Mouse (Mus musculus) heart, embryonic 14.5 days (tissue): Measurements from ENCODE around the gene Ptges. TPM values are rescaled to one million over a fixed set of nuclear protein-coding genes. Genes with fewer than 3 reads are reported as not detected.

Experiments used
- ATAC-seq: fragments of 200-750 bp; cut with Nextera tagmentation; 2 replicates; pipeline ENCODE4 v1.8.0; 2017; ENCODE audit warnings: low read depth, moderate TSS enrichment; ENCODE audit not compliant: insufficient number of reproducible peaks, insufficient read depth, low FRiP score
- H3K27ac ChIP-seq, 2 experiments: fragments of 200-500 bp in 1 of 2; fragments of 300-500 bp in 1 of 2; sonication (generic) in 1 of 2; replicated peaks in 1 of 2; 2 replicates each; pipeline ENCODE4 v1.5.1; 2012 to 2014; ENCODE audit warnings: low read depth in 2 of 2, low read length in 2 of 2, control low read depth in 1 of 2, mild to moderate bottlenecking in 1 of 2, mixed read lengths in 1 of 2; ENCODE audit not compliant: control insufficient read depth in 1 of 2, insufficient read depth in 1 of 2
- H3K27me3 ChIP-seq: fragments of 300-500 bp; sonication (generic); 2 replicates; pipeline ENCODE4 v1.6.1; 2014; ENCODE audit warnings: mild to moderate bottlenecking, low read length, control low read depth; ENCODE audit not compliant: control insufficient read depth, insufficient read depth
- H3K36me3 ChIP-seq: fragments of 300-500 bp; sonication (generic); 2 replicates; pipeline ENCODE4 v1.6.1; 2014; ENCODE audit warnings: mild to moderate bottlenecking, control low read depth, low read length, mixed read lengths; ENCODE audit not compliant: control insufficient read depth, insufficient read depth
- H3K4me1 ChIP-seq, 2 experiments: fragments of 200-500 bp in 1 of 2; fragments of 300-500 bp in 1 of 2; sonication (generic) in 1 of 2; 2 replicates each; pipeline ENCODE4 v1.6.1; 2012 to 2014; ENCODE audit warnings: low read length in 2 of 2, control low read depth in 1 of 2, mixed read lengths in 1 of 2; ENCODE audit not compliant: control insufficient read depth in 2 of 2, insufficient read depth in 2 of 2
- H3K4me2 ChIP-seq: fragments of 300-500 bp; sonication (generic); 2 replicates; pipeline ENCODE4 v1.6.1; 2014; ENCODE audit warnings: mild to moderate bottlenecking, low read length
- H3K4me3 ChIP-seq, 2 experiments: fragments of 200-500 bp in 1 of 2; fragments of 300-500 bp in 1 of 2; sonication (generic) in 1 of 2; 2 replicates each; pipeline ENCODE4 v1.5.1; 2012 to 2014; ENCODE audit warnings: low read length in 2 of 2, mild to moderate bottlenecking in 2 of 2, control low read depth in 1 of 2, low read depth in 1 of 2, moderate library complexity in 1 of 2; ENCODE audit not compliant: control insufficient read depth in 1 of 2, insufficient read depth in 1 of 2
- H3K9ac ChIP-seq: fragments of 300-500 bp; sonication (generic); 2 replicates; pipeline ENCODE4 v1.6.1; 2014; ENCODE audit warnings: mild to moderate bottlenecking, low read length
- H3K9me3 ChIP-seq: fragments of 300-500 bp; sonication (generic); 2 replicates; pipeline ENCODE4 v1.6.1; 2016; ENCODE audit warnings: low read length, control low read depth; ENCODE audit not compliant: control insufficient read depth
- WGBS: fragments of 180-500 bp; shearing (Covaris S2); extraction: QIAGEN DNeasy Blood & Tissue Kit; methylation state at CpG from one replicate; pipeline ENCODE4 v1.1.7; 2014; 5-methylcytosine and 5-hydroxymethylcytosine counted together
- polyA plus RNA-seq: library from polyadenylated mRNA; unstranded; fragments of >200 nt; fragmentation: Nextera tagmentation; extraction: Ambion mirVana; gene quantifications from 2 replicates; pipeline ENCODE4 v1.2.1, GENCODE M21; 2014

Ptges gene
- polyA plus RNA-seq, 1 experiment from 2014 or later, result 3.9 TPM

DNA sequence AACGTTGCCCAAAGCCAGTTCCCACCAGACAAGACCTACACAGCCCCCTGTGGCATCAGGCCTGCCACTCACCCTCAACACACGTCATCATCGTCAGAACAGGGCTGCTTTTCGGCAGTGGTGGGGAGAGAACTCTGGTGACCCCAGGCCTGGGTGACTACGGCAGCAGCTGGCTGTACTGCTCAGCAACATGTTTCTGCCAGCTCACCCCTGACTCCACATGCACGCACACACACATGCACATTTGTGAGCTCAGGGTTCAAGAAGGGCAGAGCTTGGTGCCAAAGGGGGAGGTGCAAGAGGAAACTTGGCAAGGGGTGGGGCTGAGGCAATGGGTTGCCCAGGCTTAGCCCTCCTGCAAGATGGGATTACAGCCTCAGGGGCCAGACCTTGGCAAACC lies 32.4 kb downstream of the Ptges start:
- H3K4me3 ChIP-seq, result no peak overlapping the region
- H3K4me1 ChIP-seq, result peaks cover 3 to 14% of the 10 kb centered on the region in 2 experiments; a peak in 3 of 4 replicates
- H3K9me3 ChIP-seq, result no peaks in the 10 kb centered on the region
- no peak overlapping the region for H3K27ac ChIP-seq
- no peak for ATAC-seq
- H3K36me3 ChIP-seq, result no peaks in the 10 kb centered on the region
- 30% methylated on average over 6 of the region's 6 CpGs for WGBS
- H3K4me2 ChIP-seq, result no peak overlapping the region
- H3K9ac ChIP-seq, result no peak overlapping the region
- H3K27me3 ChIP-seq, result peaks cover 5% of the 10 kb centered on the region

DNA sequence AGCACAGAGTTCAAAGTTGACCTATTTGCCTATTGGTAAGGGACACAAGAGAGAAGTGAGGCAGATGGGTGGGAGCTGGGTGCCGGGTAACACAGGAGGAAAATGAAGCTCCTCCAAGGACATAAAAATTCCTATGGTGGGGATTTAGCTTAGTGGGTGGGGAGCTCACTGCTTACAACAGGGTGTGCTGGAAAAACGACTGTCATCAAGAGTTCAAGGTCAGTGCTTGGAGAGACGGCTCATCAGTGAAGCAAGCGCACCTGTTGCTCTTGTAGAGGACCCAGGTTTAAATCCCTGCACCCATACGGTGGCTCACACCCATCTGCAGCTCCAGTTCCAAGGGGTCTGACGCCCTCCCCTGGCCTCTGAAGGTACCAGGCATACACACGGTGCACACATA lies 35.7 kb downstream of the Ptges start:
- Histone ChIP-seq H3K27ac (no peak overlapping the region), H3K27me3 (no peaks in the 10 kb centered on the region), H3K36me3 (no peaks in the 10 kb centered on the region), H3K4me3 (no peak overlapping the region), H3K9me3 (no peaks in the 10 kb centered on the region), H3K9ac (no peak overlapping the region), H3K4me1 (peaks cover 0 to 12% of the 10 kb centered on the region in 2 experiments; a peak in 1 of 4 replicates), H3K4me2 (no peak overlapping the region)
- no peak for ATAC-seq
- WGBS, result 82% methylated on average over 7 of the region's 7 CpGs

DNA sequence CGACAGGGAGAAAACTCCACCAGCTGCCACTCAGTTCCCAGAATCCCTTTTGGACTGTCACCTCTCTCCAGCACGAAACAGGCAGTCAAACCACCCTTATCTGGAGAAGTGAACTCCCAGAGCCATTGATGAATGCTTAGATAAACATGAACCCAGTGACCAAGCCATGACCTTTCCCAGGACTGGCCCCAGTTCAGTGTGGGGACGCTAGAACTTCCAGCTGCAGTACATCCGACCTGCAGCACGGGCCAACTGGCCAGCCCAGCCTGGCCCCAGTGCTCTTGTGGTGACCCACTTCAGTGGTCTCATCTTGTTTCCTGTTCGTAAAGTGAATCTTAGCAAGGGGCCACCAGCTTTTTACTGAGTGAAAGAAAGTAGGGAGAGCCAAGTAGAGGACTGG lies 36.3 kb downstream of the Ptges start:
- no peak overlapping the region for H3K27ac ChIP-seq
- H3K4me3 ChIP-seq, result no peak overlapping the region
- H3K4me2 ChIP-seq, result no peak overlapping the region
- H3K9ac ChIP-seq, result no peak overlapping the region
- ATAC-seq, result no peak
- WGBS, result 33% methylated on average over 6 of the region's 6 CpGs
- H3K36me3 ChIP-seq, result no peaks in the 10 kb centered on the region
- H3K9me3 ChIP-seq, result no peaks in the 10 kb centered on the region
- peaks cover 0 to 12% of the 10 kb centered on the region in 2 experiments; a peak in 1 of 4 replicates for H3K4me1 ChIP-seq
- H3K27me3 ChIP-seq, result no peaks in the 10 kb centered on the region

GRCm38 (mm10) chr2:30891002-30891401 lies 38.7 kb downstream of the Ptges start:
- H3K9me3 ChIP-seq, result no peaks in the 10 kb centered on the region
- no peak overlapping the region for H3K27ac ChIP-seq
- H3K27me3 ChIP-seq, result no peaks in the 10 kb centered on the region
- under 1% methylated on average over 3 of the region's 3 CpGs for WGBS
- no peaks in the 10 kb centered on the region for H3K36me3 ChIP-seq
- ATAC-seq, result no peak
- H3K9ac ChIP-seq, result no peak overlapping the region
- 0 out of 4 replicates have a peak, but pooled peaks cover 0 to 3% of the 10 kb centered on the region in 2 experiments for H3K4me1 ChIP-seq
- H3K4me3 ChIP-seq, result no peak overlapping the region
- no peak overlapping the region for H3K4me2 ChIP-seq

GRCm38 (mm10) chr2:30885453-30886163 lies 44.1 kb downstream of the Ptges start:
- Histone ChIP-seq H3K27me3 (no peaks in the 10 kb centered on the region), H3K9me3 (peaks cover 4% of the 10 kb centered on the region; the same call in 1 of the 2 replicates), H3K36me3 (peaks cover 21% of the 10 kb centered on the region), H3K27ac (no peak overlapping the region), H3K4me3 (no peak overlapping the region), H3K4me2 (no peak overlapping the region), H3K9ac (no peak overlapping the region), H3K4me1 (peaks cover 0 to under 1% of the 10 kb centered on the region in 2 experiments; a peak in 1 of 4 replicates)
- WGBS, result 55% methylated on average over 9 of the region's 9 CpGs
- ATAC-seq, result no peak

- WGBS, result 93% methylated on average over 4 of the region's 4 CpGs
- Histone ChIP-seq H3K36me3 (peaks cover 27% of the 10 kb centered on the region), H3K4me1 (no peaks in the 10 kb centered on the region; a peak in 1 of 4 replicates)
Observed at GRCm38 (mm10) chr2:30884852-30885373, 44.8 kb downstream of the Ptges start.

DNA sequence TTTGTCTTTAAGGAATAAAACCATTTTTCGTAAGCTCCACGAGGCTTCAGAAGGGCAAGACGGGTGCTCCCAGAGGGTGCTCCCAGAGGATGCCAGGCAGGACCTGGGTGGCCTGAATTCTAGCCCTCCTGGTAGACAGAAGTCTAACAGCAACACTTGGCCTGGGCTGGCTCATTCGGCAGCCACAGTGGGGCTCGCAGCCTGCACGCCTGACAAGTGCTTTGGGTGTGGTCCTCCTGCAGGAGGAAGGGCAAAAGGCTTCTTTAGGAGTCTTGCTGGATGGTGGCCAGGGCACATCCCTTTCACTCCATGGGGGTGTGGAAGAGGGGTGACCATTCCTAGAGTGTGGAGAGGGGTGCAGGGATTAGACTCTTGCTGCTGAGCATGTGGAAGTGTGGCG lies 48.4 kb downstream of the Ptges start:
- H3K27ac ChIP-seq, result no peak overlapping the region
- H3K36me3 ChIP-seq, result peaks cover 48% of the 10 kb centered on the region
- ATAC-seq, result no peak
- H3K27me3 ChIP-seq, result no peaks in the 10 kb centered on the region
- no peak overlapping the region for H3K9ac ChIP-seq
- H3K9me3 ChIP-seq, result peaks cover 4% of the 10 kb centered on the region; the same call in 1 of the 2 replicates
- WGBS, result 85% methylated on average over 7 of the region's 7 CpGs
- peaks cover 2 to 3% of the 10 kb centered on the region in 2 experiments for H3K4me1 ChIP-seq
- H3K4me2 ChIP-seq, result no peak overlapping the region
- H3K4me3 ChIP-seq, result no peak overlapping the region

More at GRCm38 (mm10) chr2:30884852-30885373, 44.8 kb downstream of the Ptges start:
- Histone ChIP-seq H3K27ac (no peak overlapping the region), H3K27me3 (no peaks in the 10 kb centered on the region), H3K9ac (no peak overlapping the region), H3K4me3 (no peak overlapping the region), H3K9me3 (peaks cover 4% of the 10 kb centered on the region; the same call in 1 of the 2 replicates), H3K4me2 (no peak overlapping the region)
- no peak for ATAC-seq
